Mouse (Mus musculus): ENCODE measurements around the gene Atp11a.

- no peak for TF ChIP-seq POLR2A (IDR thresholded peaks at IDR 0.05; ENCODE audit: borderline replicate concordance, low read depth, low read length)
- no peak for TF ChIP-seq CTCF (IDR thresholded peaks at IDR 0.05; ENCODE audit: low read depth, low read length)
Measured at GRCm38 (mm10) chr8:12755826-12756225, 988 bp upstream of the Atp11a start.
